Mouse (Mus musculus) c-Kit-positive CD71-positive TER-119-positive erythroid progenitor cells, embryonic 14.5 days (primary cell): ENCODE measurements around the gene BC048507.
A peak's percentile ranks its signal among the peaks of the same experiment; 100 is the strongest.
"Not testable (repeated sequence)": the region's sequence is repeated elsewhere in the genome, so short reads cannot be mapped to it uniquely, and the experiment has no call there.

ENCODE experiments used
- DNase-seq: peaks from one replicate; pipeline ENCODE4 v3.0.0-alpha.2; 2013; ENCODE audit warnings: low spot score

The BC048507 gene

DNA sequence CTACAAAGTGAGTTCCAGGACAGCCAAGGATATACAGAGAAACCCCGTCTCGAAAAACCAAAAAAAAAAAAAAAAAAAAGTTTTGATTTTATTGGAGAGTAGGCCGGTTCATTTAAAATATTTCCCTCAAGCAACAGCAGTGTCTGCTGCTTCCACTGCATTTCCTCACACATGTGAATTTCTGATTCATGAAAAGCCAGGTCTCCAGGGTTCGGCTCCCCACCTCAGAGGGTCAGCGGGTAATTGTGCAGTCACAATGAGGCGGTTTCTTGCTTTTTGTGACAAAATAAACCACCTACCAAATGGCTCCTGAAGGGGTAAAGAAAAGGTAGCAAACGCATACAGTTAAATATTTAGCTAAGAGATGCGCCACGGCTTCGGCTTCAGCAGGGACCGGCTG is at the start of gene BC048507:
Gene BC048507, plus strand, starts transcription at position 301 of the 400 bp plus-strand sequence.
- no peak for DNase-seq

- peak; percentile 70 for DNase-seq
These were observed 49.1 kb upstream of the BC048507 start, which contains the start of gene Zfp273 for GRCm38 (mm10) chr13:67813710-67814660. Zfp273 (plus strand) TSS chr13:67813740.

DNA sequence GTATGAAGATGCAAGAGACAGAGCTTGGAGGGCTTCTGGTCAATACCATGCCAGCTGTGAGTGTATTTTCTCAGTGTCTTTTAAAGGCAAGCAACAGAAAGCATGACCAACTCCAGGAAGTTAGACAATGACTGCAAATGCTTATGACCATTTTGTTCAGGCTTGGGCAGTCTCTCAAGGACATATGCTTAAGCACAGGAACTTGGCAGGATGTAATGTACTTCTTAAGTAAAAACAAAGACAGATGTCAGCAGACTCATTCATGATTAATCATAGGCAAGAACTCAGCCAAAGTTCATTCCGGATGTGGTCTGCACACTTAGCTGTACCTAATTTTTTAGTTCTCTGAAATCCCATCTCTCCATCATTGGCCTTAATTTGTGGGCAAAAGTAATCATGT is 44.5 kb upstream of the BC048507 start:
- no peak for DNase-seq

DNA sequence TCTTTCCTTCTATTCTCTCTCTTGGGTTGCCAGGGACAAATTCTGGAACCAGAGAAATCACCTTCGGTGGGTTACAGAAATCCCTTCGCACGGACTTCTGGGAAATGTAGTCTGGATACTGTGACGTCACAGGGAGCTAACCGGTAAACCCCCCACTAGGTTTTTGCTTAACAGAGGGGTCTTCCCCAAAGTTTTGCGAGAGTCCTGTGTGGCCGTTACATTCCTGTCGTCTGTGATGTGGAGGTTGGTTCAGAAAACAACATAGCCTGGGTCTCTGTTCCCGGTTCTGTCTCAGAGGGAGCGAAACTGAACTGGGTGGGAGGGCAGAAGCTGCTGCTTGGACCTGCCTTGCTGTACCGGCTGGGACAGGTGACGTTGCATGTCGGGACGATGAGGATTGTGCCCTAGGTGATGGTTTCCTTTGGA is 32.2 kb upstream of the BC048507 start, which contains the start of gene Gm10037:
Gene Gm10037, plus strand, starts transcription at position 196 of the 426 bp plus-strand sequence.
- no peak for DNase-seq

GRCm38 (mm10) chr13:67833137-67833536 is 30.0 kb upstream of the BC048507 start:
- not testable (repeated sequence) for DNase-seq

- DNase-seq = no peak
These were observed 19.4 kb upstream of the BC048507 start for GRCm38 (mm10) chr13:67843775-67844118.

DNA sequence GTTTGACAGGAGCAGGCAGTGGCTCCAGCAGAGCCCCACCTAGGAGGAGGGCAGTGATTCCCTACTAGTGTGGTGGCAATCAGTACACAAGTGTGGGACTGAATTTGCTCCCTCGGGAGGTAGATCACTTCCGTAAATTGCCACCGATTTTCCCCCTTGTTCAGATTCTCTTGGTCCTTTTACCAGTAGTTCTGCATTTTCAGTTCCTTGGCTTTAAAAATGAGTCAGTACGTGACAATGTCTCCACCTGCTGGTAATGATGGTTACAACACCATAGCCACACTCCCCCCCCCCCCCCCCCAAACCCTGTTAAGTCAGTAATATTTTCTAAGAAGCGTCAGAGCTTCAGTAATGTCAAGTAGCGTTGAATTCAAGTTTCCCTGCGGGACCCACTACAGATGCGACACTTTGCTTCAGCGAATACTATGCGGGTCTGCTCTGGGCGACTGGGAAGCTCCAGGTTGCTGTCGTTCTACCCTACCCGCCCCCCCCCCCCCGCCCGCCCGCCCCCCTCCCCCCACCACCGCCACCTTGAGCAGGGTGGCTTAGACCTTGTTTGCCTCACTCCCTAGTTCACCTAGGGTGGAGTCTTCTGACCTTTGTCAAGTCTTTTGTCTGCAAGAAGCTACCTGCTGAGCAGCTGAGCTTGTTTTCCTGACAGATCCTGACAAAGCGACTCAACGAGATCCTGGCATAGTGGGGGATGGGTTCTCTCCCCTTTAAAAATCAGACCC is 18.8 kb upstream of the BC048507 start:
- peak; percentile 22 for DNase-seq

- no peak for DNase-seq
These were observed 18.3 kb upstream of the BC048507 start for GRCm38 (mm10) chr13:67844853-67845194.

DNA sequence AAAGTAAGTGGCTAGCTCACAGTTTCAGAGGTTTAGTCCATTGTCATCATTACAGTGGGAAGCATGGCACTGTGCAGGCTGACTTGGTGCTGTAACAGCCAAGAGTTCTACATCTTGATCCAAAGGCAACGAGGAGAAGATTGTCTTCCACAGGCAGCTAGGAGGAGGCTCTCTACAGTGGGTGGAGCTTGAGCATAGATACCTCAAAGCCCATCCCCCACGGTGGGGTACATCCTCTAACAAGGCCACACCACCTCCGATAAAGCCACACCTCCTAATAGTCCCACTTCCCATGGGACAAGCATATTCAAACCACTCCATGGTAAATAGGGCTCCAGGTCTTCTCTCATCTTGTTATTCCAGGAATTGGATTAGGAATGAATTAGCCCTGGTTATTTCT is 12.8 kb upstream of the BC048507 start:
- no peak for DNase-seq

- DNase-seq = no peak
These were observed 10.0 kb upstream of the BC048507 start for GRCm38 (mm10) chr13:67853130-67853529.

DNA sequence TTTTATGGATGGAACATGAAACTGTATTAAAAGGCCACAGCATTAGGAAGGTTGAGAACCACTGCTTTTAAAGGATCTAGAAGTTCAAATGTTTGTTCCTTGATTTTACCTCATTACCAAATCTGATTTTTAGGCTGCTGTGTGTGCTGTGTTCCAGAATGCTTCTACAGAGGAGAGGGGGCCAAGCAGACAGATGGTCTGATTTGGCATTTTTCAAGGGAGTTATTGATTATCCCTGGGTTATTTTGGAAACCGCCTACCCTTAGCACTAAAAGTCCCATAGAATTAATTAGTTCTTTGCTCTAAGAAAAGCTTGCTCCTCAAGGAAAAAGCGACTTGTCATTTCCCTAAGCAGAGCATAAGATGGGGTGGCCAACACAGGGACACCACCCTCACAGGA is 9.1 kb upstream of the BC048507 start:
- DNase-seq = no peak

- DNase-seq = no peak
These were observed 5.8 kb upstream of the BC048507 start for GRCm38 (mm10) chr13:67857317-67857716.

DNA sequence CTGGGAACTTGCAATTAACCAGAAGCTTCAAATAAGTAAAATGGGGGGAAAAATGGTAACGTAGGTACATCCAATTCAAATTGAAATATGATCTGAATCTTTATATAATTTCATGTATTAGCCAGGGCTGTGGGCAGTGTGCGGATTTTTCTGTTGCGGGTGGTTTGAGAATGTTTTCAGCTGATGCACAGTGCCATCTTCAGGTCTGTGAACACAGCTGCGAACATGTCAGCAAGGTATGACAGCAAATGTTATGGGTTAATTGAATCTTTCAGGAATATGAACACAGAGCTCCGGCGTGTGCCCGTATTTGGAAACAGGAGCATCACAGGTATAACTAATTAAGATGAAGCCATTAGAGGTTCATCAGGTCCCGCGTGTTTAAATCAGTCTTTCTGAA is 618 bp upstream of the BC048507 start:
- no peak for DNase-seq

- DNase-seq = no peak
These were observed 1.7 kb downstream of the BC048507 start for GRCm38 (mm10) chr13:67864764-67865350.

DNA sequence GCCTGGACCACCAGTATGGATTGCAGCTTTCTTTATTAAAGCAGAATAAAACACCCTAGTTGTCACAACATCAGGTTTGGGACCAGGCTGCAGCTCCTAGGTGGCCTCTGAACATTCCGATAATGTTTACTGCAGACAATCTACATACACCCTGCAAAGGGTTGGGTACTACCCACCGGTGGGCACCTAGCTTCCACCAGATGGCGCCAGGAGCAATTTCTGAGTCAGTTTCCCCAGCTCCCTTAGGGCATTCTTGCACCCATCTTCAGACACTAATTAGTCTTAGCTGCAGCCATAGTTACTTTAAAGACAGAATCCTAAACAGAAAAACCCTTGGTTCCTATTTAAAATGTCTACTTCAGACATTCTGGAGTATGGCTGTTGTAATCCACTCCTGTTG is 4.8 kb downstream of the BC048507 start:
- DNase-seq = no peak

DNA sequence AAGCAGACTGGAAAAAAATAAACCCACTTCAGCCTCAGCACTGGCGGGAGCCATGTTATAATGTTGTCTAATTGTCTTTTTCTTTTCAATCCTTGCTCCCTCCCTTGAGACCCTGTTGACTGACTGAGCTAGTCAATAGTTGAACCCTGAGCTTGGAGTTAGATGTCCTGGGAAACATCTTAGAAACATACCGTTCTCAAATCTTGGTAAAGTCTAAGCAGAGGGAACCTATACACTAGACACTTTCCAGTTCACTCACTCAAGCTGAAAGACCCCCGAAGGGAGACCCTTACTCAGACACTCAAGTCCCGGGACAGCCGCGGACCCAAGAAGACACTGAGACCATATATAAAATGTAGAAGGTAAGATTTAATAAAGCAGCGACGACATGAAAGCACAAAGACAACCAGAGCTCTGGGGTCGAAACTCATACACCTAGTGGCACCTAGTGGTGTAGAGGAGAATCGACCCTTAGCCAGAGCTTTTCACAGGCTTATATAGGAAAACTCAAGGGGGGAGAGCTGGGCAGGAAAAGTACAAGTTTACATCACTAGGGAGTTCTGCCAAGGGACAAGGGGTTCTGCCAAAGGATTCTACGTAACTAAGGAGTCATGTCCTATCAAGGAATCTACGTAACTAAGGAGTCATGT is 13.0 kb downstream of the BC048507 start:
- not testable (repeated sequence) for DNase-seq

DNA sequence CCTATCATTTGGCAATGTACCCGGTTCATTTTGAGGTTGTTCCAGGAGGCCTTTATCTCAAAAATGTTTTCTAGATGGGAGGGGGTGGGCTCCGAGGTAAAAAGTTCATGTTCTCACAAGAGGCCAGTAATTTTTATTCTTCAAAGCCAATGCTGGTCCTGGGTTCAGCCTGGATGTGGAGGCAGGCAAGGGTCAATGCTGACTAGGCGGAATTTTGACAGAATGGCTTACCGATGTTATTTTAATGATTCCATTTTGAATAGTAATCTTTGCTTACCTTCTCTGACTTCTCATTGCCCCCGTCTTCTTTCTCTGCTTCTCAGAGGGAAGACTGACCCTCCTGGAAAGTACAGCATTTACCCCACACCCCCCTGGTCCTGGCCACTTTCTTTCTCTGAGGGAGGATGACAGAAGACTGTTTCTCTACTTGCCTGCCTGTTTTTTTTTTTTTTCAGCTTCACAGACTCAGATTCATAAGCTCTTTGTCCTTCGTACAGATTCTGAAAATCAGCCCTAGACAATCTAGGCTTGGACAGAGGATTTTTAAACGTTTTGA is 13.7 kb downstream of the BC048507 start:
- no peak for DNase-seq

DNA sequence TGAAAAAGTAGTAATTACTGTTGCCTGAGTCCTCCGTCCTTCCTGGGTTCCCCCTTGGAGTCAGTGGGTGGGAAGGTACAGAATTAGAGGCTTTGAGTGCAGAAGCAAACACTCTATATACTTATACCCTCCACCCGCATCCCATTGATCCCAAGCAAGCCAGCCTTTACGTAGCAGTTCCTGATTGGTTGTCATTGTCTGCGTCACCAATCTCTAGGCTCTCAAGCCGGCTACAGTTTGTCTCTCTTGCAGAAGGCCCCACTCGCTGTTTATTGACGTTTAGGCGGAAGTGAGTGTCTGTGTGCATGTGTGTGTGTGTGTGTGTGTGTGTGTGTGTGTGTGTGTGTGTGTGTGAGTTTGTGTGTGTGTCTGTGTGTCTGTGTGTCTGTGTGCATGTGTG is 20.8 kb downstream of the BC048507 start:
- no peak for DNase-seq

DNA sequence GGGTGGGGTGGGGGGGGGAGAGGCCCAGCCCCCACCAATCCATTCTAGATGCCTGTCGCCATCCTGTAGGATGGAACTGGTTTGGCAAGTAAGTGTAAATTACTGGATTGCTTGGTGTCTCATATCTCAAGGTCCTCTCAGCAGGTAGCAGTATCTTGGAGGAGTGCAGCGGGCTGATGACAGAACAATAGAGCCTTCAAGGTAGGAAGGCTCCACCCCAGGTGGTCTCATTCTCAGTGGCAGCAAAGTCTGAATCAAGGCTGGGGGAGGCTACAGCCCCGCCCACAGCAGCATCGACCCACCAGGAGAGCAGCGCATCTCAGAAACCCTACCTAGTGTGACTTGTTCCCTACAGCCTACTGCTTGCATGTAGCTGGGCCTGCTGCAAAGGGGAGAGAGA is 46.6 kb downstream of the BC048507 start:
- no peak for DNase-seq
